Mouse (Mus musculus): Measurements from ENCODE around the gene Ptov1. TPM values are rescaled to one million over a fixed set of nuclear protein-coding genes. Genes with fewer than 3 reads are reported as not detected.

The Ptov1 gene
- polyA plus RNA-seq, 1 experiment from 2014 or later = 112 TPM

DNA sequence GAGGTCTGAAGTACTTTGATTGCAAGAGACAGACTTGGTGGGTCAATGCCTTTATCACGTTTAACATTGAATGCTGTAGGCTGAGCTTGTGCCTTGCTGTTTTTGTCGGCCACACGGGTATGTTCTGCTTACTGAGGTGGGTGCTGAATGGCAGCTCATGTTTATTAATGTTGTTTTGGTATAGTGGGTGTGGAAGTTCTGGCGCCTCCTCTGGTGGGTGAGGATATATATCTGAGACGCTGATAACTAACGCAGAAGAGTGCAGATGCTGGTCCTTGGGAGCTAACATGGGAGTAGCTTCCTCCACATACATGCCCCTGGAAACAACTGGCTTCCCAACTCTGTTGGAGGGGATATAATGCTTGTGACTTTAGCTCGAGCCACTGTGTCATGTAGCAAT lies 46.2 kb downstream of the Ptov1 start:
- peaks cover 9% of the 10 kb centered on the region; the same call in 1 of the 2 replicates for H3K4me1 ChIP-seq (replicated peaks; ENCODE audit: control insufficient read depth, insufficient read depth, low read length)
- H3K36me3 ChIP-seq (ENCODE audit: control insufficient read depth, insufficient read depth) = peaks cover 3% of the 10 kb centered on the region; the same call in 1 of the 2 replicates
- H3K27ac ChIP-seq (ENCODE audit: low read depth, low read length) = no peak overlapping the region
- H3K4me3 ChIP-seq (ENCODE audit: low read depth, low read length) = no peak overlapping the region
- no peaks in the 10 kb centered on the region for H3K9me3 ChIP-seq (ENCODE audit: control insufficient read depth)
- H3K9ac ChIP-seq (ENCODE audit: low read depth, low read length) = no peak overlapping the region
- 28% methylated on average over 7 of the region's 7 CpGs for WGBS
- no peak overlapping the region for H3K4me2 ChIP-seq (replicated peaks; ENCODE audit: low read depth)
- H3K27me3 ChIP-seq (replicated peaks; ENCODE audit: control insufficient read depth, insufficient read depth, low read length) = no peaks in the 10 kb centered on the region
- TF ChIP-seq CTCF (IDR thresholded peaks at IDR 0.05; ENCODE audit: low read depth) = peak; percentile 50
- ATAC-seq = no peak

DNA sequence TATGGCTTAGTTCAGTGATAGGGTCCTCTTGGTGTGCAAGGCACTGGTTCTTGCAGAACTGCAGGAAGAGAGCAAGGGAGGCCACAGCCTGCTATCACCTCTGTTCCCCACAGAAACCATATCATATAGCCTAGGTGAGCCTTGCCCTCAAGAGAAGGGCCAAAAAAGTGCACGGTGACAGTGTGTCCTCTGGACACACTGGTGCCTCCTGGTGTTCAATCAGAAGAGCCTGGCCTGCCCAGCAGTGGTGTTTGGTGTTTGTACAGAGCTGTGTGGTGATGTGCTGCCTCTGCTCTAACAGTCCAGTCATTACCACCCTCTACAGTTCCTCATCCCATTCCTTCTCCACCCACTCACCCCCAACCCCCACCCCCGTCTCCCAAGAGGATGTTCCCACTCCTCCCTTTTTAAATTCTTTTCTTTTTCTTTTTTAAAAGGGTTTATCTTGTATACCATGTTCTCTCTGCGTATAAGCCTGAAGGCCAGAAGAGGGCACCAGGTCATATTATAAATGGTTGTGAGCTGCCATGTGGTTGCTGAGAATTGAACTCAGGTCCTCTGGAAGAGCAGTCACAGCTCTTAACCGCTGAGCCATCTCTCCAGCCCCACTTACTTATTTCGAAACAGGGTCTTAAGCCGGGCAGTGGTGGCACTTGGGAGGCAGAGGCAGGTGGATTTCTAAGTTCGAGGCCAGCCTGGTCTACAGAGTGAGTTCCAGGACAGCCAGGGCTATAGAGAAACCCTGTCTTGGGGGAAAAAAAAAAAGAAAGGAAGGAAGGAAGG lies 47.7 kb downstream of the Ptov1 start:
- Histone ChIP-seq H3K9me3 (ENCODE audit: control insufficient read depth) (no peaks in the 10 kb centered on the region), H3K27ac (ENCODE audit: low read depth, low read length) (no peak overlapping the region), H3K36me3 (ENCODE audit: control insufficient read depth, insufficient read depth) (no peaks in the 10 kb centered on the region; the same call in 1 of the 2 replicates), H3K4me1 (replicated peaks; ENCODE audit: control insufficient read depth, insufficient read depth, low read length) (peaks cover 16% of the 10 kb centered on the region), H3K4me3 (ENCODE audit: low read depth, low read length) (no peak overlapping the region), H3K27me3 (replicated peaks; ENCODE audit: control insufficient read depth, insufficient read depth, low read length) (no peaks in the 10 kb centered on the region), H3K9ac (ENCODE audit: low read depth, low read length) (no peak overlapping the region), H3K4me2 (replicated peaks; ENCODE audit: low read depth) (no peak overlapping the region)
- peak; percentile 48 for TF ChIP-seq CTCF (IDR thresholded peaks at IDR 0.05; ENCODE audit: low read depth)
- no peak for ATAC-seq
- WGBS = 78% methylated on average over 7 of the region's 7 CpGs

GRCm38 (mm10) chr7:44820525-44820924 lies 49.1 kb downstream of the Ptov1 start:
- WGBS = 61% methylated on average over 3 of the region's 3 CpGs
- no peaks in the 10 kb centered on the region for H3K9me3 ChIP-seq (ENCODE audit: control insufficient read depth)
- peaks cover 16% of the 10 kb centered on the region for H3K4me1 ChIP-seq (replicated peaks; ENCODE audit: control insufficient read depth, insufficient read depth, low read length)
- no peak for TF ChIP-seq CTCF (IDR thresholded peaks at IDR 0.05; ENCODE audit: low read depth)
- peak overlapping the region; percentile 18; the same call in 1 of the 2 replicates for H3K4me2 ChIP-seq (replicated peaks; ENCODE audit: low read depth)
- no peaks in the 10 kb centered on the region for H3K27me3 ChIP-seq (replicated peaks; ENCODE audit: control insufficient read depth, insufficient read depth, low read length)
- H3K36me3 ChIP-seq (ENCODE audit: control insufficient read depth, insufficient read depth) = no peaks in the 10 kb centered on the region; the same call in 1 of the 2 replicates
- H3K4me3 ChIP-seq (ENCODE audit: low read depth, low read length) = no peak overlapping the region
- no peak overlapping the region for H3K27ac ChIP-seq (ENCODE audit: low read depth, low read length)
- H3K9ac ChIP-seq (ENCODE audit: low read depth, low read length) = no peak overlapping the region
- no peak for ATAC-seq

- Histone ChIP-seq H3K4me3 (ENCODE audit: low read depth, low read length) (no peak overlapping the region), H3K27ac (ENCODE audit: low read depth, low read length) (0 out of 2 replicates have a peak overlapping the region, but pooled peaks have one; percentile 21), H3K36me3 (ENCODE audit: control insufficient read depth, insufficient read depth) (no peaks in the 10 kb centered on the region; the same call in 1 of the 2 replicates), H3K9ac (ENCODE audit: low read depth, low read length) (0 out of 2 replicates have a peak overlapping the region, but pooled peaks have one; percentile 22), H3K9me3 (ENCODE audit: control insufficient read depth) (no peaks in the 10 kb centered on the region), H3K27me3 (replicated peaks; ENCODE audit: control insufficient read depth, insufficient read depth, low read length) (no peaks in the 10 kb centered on the region), H3K4me1 (replicated peaks; ENCODE audit: control insufficient read depth, insufficient read depth, low read length) (peaks cover 16% of the 10 kb centered on the region), H3K4me2 (replicated peaks; ENCODE audit: low read depth) (peak overlapping the region; percentile 18)
- no peak for ATAC-seq
- WGBS = 37% methylated on average over 5 of the region's 5 CpGs
- no peak for TF ChIP-seq CTCF (IDR thresholded peaks at IDR 0.05; ENCODE audit: low read depth)
Measured at GRCm38 (mm10) chr7:44819863-44820262, 49.7 kb downstream of the Ptov1 start.

- H3K4me1 ChIP-seq (replicated peaks; ENCODE audit: control insufficient read depth, insufficient read depth, low read length) = peaks cover 16% of the 10 kb centered on the region
- H3K27ac ChIP-seq (ENCODE audit: low read depth, low read length) = 0 out of 2 replicates have a peak overlapping the region, but pooled peaks have one; percentile 21
- no peaks in the 10 kb centered on the region; the same call in 1 of the 2 replicates for H3K36me3 ChIP-seq (ENCODE audit: control insufficient read depth, insufficient read depth)
- no peak for ATAC-seq
- 85% methylated on average over 2 of the region's 2 CpGs for WGBS
- no peak for TF ChIP-seq CTCF (IDR thresholded peaks at IDR 0.05; ENCODE audit: low read depth)
- no peaks in the 10 kb centered on the region for H3K27me3 ChIP-seq (replicated peaks; ENCODE audit: control insufficient read depth, insufficient read depth, low read length)
- H3K9me3 ChIP-seq (ENCODE audit: control insufficient read depth) = no peaks in the 10 kb centered on the region
- no peak overlapping the region for H3K4me3 ChIP-seq (ENCODE audit: low read depth, low read length)
- peak overlapping the region; percentile 84 for H3K4me2 ChIP-seq (replicated peaks; ENCODE audit: low read depth)
- H3K9ac ChIP-seq (ENCODE audit: low read depth, low read length) = 0 out of 2 replicates have a peak overlapping the region, but pooled peaks have one; percentile 31
Measured at GRCm38 (mm10) chr7:44819391-44819790, 50.2 kb downstream of the Ptov1 start.

GRCm38 (mm10) chr7:44818751-44819235 lies 50.8 kb downstream of the Ptov1 start:
- Histone ChIP-seq H3K9me3 (ENCODE audit: control insufficient read depth) (no peaks in the 10 kb centered on the region), H3K4me2 (replicated peaks; ENCODE audit: low read depth) (peak overlapping the region; percentile 84), H3K36me3 (ENCODE audit: control insufficient read depth, insufficient read depth) (peaks cover 2% of the 10 kb centered on the region; the same call in 1 of the 2 replicates), H3K9ac (ENCODE audit: low read depth, low read length) (0 out of 2 replicates have a peak overlapping the region, but pooled peaks have one; percentile 31), H3K27ac (ENCODE audit: low read depth, low read length) (0 out of 2 replicates have a peak overlapping the region, but pooled peaks have one; percentile 21), H3K27me3 (replicated peaks; ENCODE audit: control insufficient read depth, insufficient read depth, low read length) (no peaks in the 10 kb centered on the region), H3K4me3 (ENCODE audit: low read depth, low read length) (peak overlapping the region; percentile 12; the same call in 1 of the 2 replicates), H3K4me1 (replicated peaks; ENCODE audit: control insufficient read depth, insufficient read depth, low read length) (peaks cover 16% of the 10 kb centered on the region)
- no peak for ATAC-seq
- no peak for TF ChIP-seq CTCF (IDR thresholded peaks at IDR 0.05; ENCODE audit: low read depth)
- WGBS = 20% methylated on average over 6 of the region's 6 CpGs

Measured in intestine, postnatal 0 days (tissue).